Mouse (Mus musculus) heart, adult 11 months (tissue): ENCODE data around the gene Chst8.

Experiments used
- DNase-seq: peaks from one replicate; pipeline ENCODE4 v3.0.0; 2022

The Chst8 gene

DNA sequence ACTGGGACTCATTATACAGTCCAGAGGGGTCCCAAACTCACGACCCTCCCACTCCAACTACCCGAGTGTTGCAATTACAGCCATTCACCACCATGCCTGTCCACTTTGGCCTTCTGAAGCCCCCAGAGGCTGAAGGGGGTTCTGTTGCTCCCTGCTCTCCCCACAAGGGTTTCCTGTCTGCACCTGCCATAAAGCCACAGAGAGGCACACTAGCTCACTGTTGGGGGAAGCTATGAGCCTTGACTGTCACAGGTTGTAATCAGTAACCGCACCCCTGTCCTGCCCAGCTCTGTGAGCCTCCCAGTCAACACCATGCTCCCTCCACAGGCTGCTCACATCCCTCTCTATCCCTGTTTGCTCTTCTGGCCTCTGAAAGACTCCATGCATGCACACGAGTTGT, 64.0 kb downstream of the Chst8 start:
- no peak for DNase-seq

DNA sequence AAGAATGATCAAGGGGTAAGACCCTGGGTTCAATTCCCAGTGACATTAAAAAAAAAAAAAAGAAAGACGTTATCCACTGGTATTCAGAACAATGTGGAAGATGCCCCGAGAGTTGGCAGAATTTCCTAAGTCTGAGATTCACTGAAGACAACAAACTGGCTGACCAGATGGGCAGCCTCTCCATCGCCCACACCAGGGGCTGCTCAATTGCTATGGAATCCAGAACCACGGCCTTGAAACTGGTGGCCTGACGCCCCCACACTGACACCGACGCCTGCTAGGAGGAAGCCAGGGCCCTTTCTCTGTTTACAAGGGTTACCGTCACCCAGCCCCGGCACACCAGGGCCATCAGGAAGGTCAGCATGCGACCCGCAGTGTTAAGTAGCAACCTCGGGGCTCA, 64.8 kb downstream of the Chst8 start:
- DNase-seq, result no peak

GRCm38 (mm10) chr7:34746586-34746985, 65.9 kb downstream of the Chst8 start:
- no peak for DNase-seq

- peak; percentile 99 for DNase-seq
Observed at GRCm38 (mm10) chr7:34746165-34746564, 66.3 kb downstream of the Chst8 start.

DNA sequence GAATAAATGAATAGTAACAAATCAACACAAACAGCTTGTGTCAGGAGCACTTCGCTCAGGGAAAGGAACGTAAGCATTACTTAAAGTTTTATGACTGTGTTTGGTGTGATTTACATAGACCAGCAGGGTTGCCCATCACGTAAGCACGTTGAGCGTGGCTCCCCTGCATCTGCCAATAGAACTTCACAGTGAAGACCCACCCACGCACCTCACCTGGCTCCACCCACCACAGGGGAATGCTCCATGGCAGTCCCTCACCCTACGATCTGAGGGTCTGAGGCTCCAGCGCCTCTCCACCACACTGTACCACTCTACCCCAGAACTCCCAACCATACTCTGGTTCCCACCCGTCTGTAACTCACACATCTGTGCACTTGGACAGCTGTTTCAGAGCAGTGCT, 67.1 kb downstream of the Chst8 start:
- DNase-seq, result no peak

DNA sequence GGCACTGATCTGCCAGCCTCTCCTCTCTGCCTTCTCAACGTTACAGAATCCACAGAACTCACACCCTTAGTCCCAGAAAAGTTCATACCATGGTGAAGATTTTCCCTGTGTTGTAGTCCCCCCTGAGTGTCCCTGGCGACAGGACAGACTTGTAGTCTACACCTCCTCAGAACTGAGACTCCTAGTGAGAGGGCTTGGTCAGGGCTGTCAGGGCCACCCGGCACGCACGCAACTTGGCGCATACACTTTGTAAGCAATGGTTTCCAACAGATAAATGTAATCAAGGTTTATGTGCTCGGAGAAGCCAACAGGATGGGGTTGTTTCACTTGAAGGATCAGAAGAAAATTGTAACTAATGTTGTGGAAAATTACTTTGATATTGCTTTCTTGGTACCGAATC, 67.5 kb downstream of the Chst8 start:
- DNase-seq, result no peak

DNA sequence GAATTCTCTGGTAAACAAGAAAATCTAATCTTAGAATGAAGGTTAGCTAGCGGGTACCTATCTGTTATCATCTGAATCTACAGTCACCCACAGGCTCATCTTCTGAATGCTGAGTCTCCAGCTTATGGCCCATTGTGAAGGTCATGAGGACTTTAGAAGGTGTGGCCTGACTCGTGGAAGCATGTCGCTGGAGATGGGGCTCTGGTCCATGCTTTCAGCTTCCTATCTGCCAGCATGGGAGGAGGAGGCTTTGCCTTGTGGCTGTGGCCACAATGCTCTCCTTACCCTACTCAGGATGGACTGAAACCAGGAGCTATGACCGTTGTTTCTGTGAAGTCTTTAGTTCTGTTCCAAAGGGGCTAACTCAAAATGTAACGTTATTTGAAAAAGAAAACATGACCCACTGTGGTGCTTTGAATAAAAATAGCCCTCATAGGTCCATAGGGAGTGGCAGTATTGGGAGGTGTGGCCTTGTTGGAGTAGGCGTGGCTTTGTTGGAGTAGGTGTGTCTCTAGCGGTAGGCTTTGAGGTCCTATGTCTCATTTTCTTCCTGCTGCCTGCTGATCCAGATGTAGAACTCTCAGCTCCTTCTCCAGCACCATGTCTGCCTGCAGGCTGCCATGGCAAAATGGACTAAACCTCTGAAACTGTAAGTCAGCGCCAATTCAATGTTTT, 69.0 kb downstream of the Chst8 start:
- no peak for DNase-seq

GRCm38 (mm10) chr7:34739371-34739770, 73.1 kb downstream of the Chst8 start:
- DNase-seq, result no peak

GRCm38 (mm10) chr7:34737206-34737605, 75.3 kb downstream of the Chst8 start:
- peak; percentile 89 for DNase-seq

DNA sequence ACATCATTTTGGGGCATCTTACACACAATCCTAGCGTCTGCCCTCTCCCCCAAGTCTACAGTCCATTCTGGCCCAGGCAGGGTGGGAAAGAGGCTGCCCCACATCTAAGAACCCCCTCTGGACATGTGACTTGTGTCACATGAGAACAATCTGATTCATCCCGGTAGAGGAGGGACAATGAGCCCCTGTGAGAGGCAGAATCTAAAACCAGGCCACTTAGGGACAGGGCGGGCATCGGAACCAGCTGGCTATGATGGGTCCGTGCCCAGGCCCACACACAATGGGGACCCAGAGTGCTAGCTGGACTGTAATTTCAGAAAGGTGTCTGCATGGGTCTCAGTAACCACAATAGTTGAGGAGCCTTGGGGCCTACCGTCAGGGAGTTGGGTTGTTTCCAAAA, 78.2 kb downstream of the Chst8 start:
- no peak for DNase-seq

- DNase-seq, result no peak
Observed at GRCm38 (mm10) chr7:34728931-34729330, 83.6 kb downstream of the Chst8 start.

- DNase-seq, result no peak
Observed at GRCm38 (mm10) chr7:34725206-34725605, 87.3 kb downstream of the Chst8 start.

- DNase-seq, result no peak
Observed at GRCm38 (mm10) chr7:34722551-34723230, 89.8 kb downstream of the Chst8 start.

- no peak for DNase-seq
Observed at GRCm38 (mm10) chr7:34722151-34722550, 90.4 kb downstream of the Chst8 start.

- DNase-seq, result peak; percentile 90
Observed at GRCm38 (mm10) chr7:34721650-34722048, 90.9 kb downstream of the Chst8 start.

- no peak for DNase-seq
Observed at GRCm38 (mm10) chr7:34720882-34721649, 91.4 kb downstream of the Chst8 start.

DNA sequence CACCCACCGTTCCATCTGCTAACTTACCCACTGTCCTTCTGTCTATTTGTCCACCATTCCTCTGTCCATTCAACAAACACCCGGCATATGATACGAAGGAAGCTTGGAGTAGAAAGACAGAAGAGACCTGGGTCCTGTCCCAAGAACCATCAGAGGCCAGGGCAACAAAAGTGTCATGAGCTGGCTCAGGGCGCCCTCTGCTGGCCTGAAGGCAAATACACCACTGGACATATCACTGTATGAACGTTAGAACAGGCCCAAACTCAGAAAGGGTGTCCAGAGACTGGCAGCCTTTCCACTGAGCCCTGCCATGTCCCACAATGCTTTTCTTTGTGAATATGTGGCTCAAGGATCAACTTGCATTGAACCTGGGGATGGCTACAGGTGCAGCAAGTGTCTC, 92.9 kb downstream of the Chst8 start:
- DNase-seq, result no peak

- DNase-seq, result peak; percentile 96
Observed at GRCm38 (mm10) chr7:34718651-34719050, 93.9 kb downstream of the Chst8 start.

DNA sequence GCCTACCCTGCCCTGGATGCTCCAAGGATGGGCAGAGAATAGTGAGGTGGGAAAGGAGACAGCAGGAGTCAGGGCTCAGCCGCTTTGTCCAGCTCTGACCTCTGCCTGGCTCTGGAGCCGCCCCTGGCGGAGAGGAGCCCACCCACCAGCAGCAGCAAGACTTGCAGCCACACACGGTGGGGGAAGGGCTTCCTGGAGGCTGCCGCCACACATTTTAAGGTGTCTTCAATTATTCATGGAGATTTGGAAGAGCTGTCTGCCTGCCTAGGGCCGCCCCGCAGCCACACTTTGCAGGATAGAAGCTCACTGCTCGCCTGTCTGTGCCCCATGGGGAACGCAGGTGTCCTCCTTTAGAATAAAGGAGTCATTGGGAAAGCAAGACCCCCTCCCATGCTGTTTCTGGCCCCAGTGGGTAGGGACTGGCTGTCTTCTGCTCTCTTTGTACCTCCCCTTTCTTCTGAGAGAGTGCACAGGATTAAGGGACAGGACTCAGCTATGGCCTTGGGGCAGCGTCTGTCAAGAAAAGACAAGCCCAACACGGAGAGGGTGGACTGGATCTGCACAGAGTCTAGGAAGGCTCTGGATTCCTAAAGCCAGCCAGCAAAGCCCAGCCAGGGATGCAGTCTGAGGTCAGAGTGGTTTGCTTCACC, 95.2 kb downstream of the Chst8 start:
- no peak for DNase-seq

DNA sequence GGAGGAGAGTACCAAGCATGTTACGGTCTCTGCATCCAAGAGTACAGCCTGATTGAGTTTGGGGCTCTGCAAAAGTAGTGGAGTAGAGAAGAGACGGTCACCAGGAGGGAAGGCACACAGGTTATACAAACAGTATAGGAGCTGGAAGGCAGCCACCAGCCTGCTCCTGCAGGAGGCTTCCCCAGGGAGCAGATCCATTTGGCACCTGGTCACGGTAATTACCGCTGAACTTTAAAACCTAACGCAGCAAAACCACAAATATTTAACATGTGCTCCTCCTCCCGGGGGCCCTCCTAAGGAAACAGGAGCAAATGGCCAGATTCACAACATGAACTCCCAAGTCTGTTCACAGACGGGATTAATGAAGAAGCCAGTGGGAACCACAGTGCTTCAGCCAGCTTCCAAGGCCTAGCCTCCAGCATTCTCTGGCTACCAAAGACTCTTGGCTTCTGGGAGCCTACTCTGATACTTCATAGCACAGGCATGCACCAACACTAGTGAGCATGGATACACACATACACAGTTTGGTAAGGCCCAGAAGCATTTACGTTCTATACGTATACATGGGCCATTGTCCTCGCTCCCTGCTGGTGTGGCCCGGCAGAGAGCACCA, 97.6 kb downstream of the Chst8 start:
- DNase-seq, result no peak

- DNase-seq, result peak; percentile 96
Observed at GRCm38 (mm10) chr7:34709111-34709510, 103.4 kb downstream of the Chst8 start.

DNA sequence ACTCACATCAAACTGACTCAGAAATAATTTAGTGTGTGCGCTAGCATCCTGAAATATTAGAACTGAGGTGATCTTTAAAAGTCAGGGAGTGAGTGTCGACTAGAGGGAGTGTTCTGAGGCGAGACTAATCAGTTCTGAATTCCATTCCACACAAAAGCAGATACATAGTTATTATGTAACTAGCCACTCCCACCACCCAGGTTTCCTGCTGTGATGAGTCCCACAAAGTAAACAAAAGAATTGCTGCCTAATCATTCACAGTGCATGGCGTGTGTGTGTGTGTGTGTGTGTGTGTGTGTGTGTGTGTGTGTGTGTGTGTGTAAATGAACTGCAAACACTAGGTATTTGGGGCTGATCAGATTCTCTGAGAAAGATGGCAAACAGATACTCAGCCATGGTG, 108.1 kb downstream of the Chst8 start:
- DNase-seq, result no peak

- DNase-seq, result no peak
Observed at GRCm38 (mm10) chr7:34703437-34703836, 109.1 kb downstream of the Chst8 start.
